Mouse (Mus musculus) gastrocnemius, postnatal 25 days (tissue): Measurements from ENCODE around the gene Fyb2. TPM values are rescaled to one million over a fixed set of nuclear protein-coding genes. Genes with fewer than 3 reads are reported as not detected.
"Not testable (repeated sequence)": the region's sequence is repeated elsewhere in the genome, so short reads cannot be mapped to it uniquely, and the experiment has no call there.

Experiments
- DNase-seq: peaks from one replicate; pipeline ENCODE4 v3.0.0; 2022
- total RNA-seq, 2 experiments: library from RNA; stranded (reverse); gene quantifications; 1 replicate in 1 of 2; 2 replicates in 1 of 2; pipeline ENCODE4 v1.2.3; 2021

The Fyb2 gene
- total RNA-seq, 2 experiments from 2014 or later, result 0.15 to 0.27 TPM

GRCm38 (mm10) chr4:104939535-104939934 is 26.3 kb downstream of the Fyb2 start:
- DNase-seq, result no peak

DNA sequence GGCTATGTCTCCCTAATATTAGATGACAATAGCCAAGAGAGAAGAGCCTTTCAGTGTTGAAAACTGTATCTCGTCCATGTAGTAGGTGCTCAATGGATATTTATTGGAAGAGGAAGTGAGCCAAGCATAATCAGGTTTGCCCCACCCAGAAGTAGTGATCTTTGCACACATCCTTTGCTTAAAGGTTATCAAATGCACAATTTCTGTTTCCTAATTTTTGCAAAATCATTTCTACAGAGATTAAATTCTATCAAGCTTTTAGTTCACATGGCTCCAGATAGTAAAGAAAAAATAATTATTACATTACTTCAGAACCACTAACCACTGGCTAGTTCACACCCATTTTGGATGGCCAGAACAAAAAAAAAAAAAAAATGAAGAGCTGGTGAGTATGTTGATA is 28.6 kb downstream of the Fyb2 start:
- DNase-seq, result no peak

- no peak for DNase-seq
Observed at GRCm38 (mm10) chr4:104944482-104944881, 31.2 kb downstream of the Fyb2 start.

- no peak for DNase-seq
Observed at GRCm38 (mm10) chr4:104948886-104949285, 35.6 kb downstream of the Fyb2 start.

- no peak for DNase-seq
Observed at GRCm38 (mm10) chr4:104949304-104949703, 36.0 kb downstream of the Fyb2 start.

DNA sequence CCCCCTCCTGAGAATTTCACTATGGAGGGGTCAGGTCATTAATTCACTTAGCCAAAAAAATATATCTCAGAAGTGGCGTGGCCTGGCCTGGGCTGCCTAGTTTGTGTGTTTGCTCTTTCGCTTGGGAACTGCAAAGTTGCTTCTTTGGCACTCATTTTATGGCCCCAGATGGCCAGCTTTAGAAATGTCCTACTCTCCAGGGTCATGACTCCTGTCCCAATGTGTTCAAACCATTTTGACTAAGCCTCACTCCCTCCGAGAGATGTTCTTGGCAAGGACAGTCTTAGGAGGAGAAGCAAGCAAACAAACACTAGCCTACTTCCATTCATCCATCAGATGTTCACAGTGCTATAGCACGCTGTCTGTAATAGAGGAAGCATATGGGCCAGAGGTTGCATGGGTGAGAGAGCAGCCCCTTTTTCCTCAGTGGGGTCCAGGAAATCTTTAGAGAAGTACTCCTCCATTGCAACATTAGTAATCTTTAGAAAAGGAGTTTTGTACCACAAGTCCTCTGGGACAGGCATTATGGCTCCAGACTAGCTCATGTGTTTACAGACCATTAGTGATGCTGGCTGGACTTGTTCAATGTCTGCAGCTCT is 38.1 kb downstream of the Fyb2 start:
- DNase-seq, result no peak

- no peak for DNase-seq
Observed at GRCm38 (mm10) chr4:104956691-104957090, 43.4 kb downstream of the Fyb2 start.

DNA sequence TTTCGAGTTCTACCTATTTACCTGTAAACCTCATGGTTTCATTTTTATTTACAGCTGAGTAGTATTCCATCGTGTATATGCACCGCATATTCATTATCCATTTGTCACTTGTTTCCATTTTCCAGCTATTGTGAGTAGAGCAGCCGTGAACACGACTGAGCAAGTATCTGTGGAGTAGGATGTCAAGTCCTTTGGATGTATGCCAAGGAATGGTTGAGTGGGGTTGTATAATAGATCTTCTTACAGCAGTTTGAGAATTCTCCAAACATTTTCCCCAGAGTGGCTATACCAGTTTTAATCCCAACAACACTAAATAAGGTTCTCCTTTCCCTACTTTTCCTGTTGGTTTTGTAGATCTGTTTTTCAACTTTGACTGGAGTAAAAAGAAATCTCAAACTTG is 48.2 kb downstream of the Fyb2 start:
- DNase-seq, result no peak

GRCm38 (mm10) chr4:104972606-104973005 is 59.4 kb downstream of the Fyb2 start:
- DNase-seq, result no peak

- no peak for DNase-seq
Observed at GRCm38 (mm10) chr4:104975162-104975830, 62.0 kb downstream of the Fyb2 start.

DNA sequence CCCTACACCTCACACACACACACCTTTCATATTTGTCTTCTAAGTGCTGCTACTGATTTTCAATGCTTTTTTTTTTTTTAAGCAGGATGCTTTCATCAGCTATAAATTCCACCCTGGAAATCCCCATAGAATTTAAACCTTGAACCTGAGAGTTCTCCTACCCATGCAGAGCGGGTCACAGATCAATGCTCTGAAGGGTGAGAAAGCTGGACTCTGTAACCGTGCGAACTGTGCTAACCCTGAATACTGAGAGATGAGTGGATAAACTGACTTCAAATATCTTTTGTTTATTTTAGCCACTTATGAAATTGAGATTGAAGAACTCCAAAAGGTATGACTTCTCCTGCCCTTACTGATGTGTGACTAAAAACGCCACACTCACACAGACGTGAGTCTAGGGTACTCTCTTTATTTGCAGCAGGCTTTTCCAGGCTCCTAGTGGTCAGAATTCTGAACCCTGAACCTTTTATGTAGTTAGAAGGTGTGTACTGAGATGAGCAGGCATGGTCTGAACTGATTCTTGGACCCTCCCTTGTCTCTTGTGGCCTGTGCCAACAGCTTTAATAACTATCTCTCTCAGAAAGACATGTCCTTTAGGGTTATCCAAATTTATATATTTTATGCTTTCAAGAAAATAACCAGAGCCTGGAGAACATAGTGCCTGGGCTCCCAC is 72.8 kb downstream of the Fyb2 start:
- no peak for DNase-seq

- DNase-seq, result no peak
Observed at GRCm38 (mm10) chr4:104987631-104988030, 74.4 kb downstream of the Fyb2 start.

DNA sequence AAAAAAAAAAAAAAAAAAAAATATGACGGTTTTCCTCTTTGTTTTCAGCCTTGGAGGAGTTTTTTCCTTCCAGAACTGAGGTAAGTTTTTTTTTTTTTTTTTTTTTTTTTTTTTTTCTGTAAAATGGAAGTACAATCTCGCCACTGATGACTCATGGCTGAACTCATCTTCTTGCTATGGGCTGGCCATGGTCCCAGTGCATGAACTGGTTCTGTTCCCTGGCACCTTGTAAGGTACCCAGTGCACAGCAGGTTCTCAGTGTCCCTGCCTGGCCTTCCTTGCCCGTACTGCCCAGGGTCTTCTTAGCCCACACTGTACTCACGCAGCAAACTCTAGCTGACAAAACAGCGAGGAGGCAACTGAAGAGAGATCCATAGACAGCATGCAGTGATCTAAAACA is 74.8 kb downstream of the Fyb2 start:
- no peak for DNase-seq

DNA sequence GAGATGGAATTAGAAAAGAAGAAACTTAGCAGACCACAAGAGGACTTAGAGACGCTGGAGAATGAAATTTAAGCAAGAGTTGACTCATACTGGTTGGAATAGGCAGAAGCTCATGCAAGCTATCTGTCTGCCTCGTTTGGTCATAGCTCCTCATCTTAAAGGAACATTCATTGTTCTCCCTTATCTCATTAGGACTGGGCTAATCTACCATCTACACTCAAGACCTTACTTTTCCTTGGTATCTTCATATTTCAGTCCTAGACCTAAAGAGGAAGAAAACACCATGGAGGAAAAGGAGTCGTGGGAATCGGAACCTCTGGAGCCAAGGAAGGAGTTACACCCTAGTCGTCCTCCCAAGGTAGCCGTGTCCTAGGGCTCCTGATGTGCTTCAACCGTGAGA is 75.5 kb downstream of the Fyb2 start:
- DNase-seq, result no peak

DNA sequence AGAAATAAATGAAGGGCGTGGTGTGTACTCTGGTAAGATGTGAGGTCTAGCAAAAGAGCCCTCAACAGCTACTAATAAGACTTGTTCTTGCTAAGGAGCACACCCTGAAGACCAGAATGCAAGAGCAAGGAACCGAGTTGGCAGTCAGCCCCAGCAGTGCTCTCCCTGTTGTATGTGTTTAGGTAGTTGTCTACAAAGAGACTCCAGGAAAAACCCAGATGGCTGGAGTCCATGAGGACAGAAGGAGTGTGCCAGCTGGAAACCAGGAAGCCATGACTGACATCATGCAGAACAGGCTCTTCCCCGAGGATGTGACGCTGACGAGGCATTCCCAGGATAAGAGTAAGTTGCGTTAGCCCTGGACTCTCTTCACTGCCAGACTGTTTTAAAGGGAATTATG is 76.8 kb downstream of the Fyb2 start:
- DNase-seq, result no peak

DNA sequence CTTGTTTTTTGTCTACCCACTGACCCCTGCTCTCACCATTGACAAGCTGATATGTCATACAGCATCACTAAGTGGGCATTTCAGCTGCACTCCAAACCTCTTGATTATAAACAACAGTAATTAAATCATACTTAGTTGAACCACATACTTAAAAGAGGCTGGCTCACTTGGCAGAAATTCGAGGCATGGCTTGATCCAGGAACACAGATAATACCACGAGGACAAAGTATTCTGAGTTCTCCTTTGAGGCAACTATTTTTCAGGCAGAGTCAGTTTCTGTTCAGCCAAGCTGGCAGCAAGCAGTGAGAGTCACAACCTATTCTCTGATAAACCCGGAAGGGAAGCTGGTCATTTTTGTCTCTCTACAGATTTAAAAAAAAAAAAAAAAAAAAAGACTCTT is 77.4 kb downstream of the Fyb2 start:
- no peak for DNase-seq

- DNase-seq, result no peak
Observed at GRCm38 (mm10) chr4:104992271-104992670, 79.0 kb downstream of the Fyb2 start.

GRCm38 (mm10) chr4:104993140-104993874 is 80.1 kb downstream of the Fyb2 start:
- DNase-seq, result no peak

GRCm38 (mm10) chr4:104999702-105000101 is 86.4 kb downstream of the Fyb2 start:
- DNase-seq, result no peak

- no peak for DNase-seq
Observed at GRCm38 (mm10) chr4:105001736-105002135, 88.5 kb downstream of the Fyb2 start.

GRCm38 (mm10) chr4:105004135-105004534 is 90.9 kb downstream of the Fyb2 start:
- DNase-seq, result no peak

- DNase-seq, result not testable (repeated sequence)
Observed at GRCm38 (mm10) chr4:105004649-105005048, 91.4 kb downstream of the Fyb2 start.
